Mouse (Mus musculus) cerebellum, postnatal 4 days (tissue): ENCODE results near the gene Amdhd2.
"Not testable (repeated sequence)": the region's sequence is repeated elsewhere in the genome, so short reads cannot be mapped to it uniquely, and the experiment has no call there.

ENCODE experiments used
- DNase-seq, 2 experiments: peaks; one replicate each; pipeline ENCODE4 v3.0.0; 2022; ENCODE audit warnings: low spot score in 2 of 2, mixed read lengths in 1 of 2

The Amdhd2 gene

DNA sequence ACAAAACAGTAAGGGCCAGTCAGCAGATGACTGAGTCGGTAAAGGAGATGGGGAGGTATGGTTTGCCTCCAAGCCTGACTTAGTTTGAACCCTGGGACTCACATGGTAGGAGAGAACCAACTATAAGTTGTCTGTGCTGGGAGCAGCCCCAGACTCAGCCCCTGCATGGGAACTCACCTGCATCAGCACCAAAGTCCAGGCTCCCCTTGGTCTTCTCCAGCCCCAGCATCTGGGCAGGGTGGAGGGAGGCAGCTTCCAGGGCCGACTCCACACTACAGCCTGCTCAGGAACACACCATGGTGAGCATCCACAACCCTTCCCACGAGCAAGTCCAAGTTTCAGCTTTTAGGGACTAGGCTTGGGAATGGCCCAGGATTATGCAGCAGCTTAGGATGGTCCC lies 7.2 kb downstream of the Amdhd2 start:
- DNase-seq, result no peak

DNA sequence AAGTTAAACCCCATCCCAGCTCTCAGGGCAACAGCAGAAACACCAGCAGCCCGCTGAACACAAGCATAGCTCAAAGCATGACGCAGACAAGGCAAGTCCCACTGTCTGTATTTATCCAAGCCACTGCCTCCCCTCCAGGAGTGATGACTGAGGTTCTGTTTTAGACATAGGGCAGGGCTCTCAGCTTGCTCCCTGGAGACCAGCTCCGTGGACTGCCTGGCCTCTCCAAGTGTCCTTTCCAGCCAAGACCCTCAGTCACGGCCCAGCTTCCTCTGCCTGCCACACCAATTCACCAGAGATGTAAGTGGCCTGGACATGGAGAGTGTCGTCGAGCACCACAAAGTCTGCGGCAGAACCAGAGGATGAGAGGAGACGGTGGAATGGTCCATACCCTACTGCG lies 7.8 kb downstream of the Amdhd2 start:
- no peak for DNase-seq

DNA sequence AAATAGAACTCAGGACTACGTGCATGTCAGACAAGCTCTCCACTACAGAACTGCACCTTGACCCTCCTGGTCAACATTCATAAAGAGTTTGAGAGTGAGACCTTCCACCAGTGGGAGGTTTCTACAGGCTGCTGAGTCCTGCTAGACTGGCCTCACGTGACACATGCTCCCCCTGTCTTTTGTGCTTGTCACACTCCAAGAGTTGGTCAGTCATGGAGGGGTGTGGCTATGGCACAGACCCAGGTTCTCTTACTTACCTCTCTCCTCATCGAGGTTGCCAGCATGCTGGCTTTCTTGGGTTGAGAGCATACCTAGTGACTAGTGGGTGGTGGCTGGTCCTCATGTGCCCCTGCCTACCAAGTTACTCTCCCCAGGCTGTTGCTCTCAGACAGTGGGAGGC lies 9.1 kb downstream of the Amdhd2 start:
- no peak for DNase-seq

DNA sequence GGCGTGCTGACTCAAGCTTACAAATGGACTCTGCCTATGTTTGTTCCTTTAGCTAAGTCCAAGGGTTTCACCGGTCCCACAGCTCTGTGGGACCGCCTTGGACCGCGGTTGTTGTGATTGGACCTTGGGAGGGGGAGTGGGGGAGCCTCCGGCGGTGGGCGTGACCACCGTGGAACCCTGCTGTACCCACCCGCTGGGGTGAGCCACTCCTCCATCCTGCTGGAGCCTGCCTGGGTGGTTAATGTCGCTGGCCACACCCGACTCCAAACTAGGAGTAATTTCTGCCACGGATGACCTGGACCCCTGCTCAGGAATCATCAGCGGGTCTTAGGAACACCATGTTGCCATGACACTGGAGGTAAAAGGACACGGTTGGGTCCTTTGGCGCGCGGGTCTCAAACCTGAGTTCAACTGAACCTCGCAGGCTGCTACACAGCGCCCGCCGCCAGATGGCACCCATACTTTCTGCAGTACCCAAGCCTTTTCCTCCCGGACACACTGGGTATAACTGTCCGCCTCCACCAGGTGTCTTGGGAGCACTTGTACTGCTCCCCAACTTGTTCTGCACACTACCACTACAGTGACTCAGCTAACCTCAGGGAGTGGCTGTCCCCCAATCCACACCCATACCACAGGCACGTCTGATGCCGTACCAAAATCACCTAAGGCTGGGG lies 11.5 kb downstream of the Amdhd2 start:
- DNase-seq, result peak; percentile 65 to 79

DNA sequence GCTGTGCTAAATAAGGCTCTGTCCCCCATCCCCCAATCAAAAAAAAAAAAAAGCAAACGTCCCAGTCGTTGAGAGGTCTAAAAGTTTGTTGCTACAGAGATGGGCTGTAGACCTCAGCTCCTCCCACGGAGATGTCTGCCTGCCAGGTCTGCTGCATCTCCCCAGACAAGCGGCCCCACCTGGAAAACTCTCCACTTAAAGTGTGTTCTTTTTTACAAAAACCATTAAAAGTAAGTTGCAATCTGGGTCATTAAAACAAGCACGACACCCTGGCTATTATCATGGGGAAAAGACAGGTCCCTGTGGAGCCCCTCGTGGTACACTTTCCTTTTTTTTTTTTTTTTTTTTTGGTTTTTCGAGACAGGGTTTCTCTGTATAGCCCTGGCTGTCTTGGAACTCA lies 12.2 kb downstream of the Amdhd2 start:
- DNase-seq, result no peak

DNA sequence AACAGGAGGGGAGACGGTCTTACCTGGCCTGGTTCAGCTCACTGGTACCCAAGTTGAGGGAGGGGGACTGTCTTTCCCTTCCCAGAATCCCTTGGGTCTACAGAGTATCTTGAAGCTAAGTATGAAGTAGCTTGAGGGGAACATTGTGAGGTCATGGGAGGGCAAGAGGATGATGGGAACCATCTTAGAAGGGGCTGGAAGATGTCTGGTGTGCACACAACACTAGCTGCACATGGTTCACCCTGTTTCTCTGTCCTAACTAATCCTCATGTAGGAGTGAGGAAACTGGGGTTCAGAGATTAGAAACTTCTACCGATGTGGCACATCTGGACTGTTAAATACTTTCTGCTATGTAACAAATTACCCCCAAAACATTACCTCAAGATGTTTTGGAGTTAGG lies 12.7 kb downstream of the Amdhd2 start, which contains the start of gene Pdpk1:
Gene Pdpk1 (minus strand): TSS at position 101 of the 400 bp plus-strand sequence.
- DNase-seq, result no peak

DNA sequence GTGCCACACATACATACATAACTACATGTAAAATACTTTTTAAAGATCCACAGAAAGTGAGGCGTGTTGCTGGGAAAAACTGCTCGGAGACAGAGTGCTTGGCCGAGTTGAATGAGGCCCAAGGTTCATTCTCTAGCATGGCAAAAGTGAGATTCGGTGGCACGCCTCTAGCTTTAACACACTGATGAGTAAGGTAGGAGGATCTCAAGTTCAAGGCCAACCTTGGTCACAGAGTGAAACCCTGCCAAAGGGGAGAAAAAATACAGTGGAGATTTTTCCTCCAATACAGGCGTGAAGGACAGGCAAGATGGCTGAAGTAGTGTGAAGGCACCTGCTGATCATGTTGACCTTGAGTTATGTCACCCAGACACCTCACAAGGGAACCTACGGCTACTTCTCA lies 14.1 kb downstream of the Amdhd2 start:
- DNase-seq, result no peak

DNA sequence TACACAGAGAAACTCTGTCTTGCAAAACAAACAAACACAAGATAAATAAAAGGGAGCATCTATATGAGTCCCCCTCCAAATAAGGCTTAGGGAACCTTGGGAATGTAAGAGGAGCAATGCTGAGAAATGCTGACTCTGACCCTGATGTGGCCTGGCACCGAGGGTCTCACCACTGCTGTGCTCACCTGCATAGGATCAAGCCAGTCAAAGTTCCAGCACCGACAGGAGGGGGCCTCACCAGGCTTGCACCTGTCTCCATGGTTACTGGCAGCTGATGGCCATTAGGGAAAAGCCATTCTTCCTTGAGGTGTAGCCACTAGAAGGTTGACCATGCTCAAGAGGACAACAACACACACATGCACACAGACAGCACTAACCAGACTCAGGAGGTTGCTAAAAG lies 20.7 kb downstream of the Amdhd2 start:
- DNase-seq, result no peak

DNA sequence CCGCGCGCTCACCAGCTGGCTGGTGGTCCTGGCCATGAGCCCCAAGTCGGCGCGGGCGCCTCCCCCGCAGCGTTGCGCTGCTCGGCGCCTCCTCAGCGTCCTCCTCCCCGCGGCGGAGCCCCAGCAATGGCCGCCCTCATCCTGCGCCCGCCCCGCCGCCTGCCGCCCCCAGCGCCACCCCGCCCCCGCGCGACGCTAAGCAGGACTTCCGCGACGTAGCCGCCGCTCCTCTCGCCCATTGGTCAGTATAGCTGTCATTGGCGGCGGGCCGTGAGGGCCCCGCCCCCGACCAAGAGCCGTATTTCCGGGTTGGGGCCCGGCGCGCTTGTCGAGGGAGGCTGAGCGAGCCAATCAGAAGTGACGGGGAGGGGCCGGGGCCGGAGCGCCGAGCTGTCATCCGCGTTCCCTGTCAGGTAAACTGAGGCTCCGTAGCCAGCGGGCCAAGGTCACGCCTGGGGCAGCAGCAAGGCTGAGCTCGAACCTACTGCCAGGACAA lies 22.1 kb downstream of the Amdhd2 start:
- DNase-seq, result peak; percentile 96 to 98

DNA sequence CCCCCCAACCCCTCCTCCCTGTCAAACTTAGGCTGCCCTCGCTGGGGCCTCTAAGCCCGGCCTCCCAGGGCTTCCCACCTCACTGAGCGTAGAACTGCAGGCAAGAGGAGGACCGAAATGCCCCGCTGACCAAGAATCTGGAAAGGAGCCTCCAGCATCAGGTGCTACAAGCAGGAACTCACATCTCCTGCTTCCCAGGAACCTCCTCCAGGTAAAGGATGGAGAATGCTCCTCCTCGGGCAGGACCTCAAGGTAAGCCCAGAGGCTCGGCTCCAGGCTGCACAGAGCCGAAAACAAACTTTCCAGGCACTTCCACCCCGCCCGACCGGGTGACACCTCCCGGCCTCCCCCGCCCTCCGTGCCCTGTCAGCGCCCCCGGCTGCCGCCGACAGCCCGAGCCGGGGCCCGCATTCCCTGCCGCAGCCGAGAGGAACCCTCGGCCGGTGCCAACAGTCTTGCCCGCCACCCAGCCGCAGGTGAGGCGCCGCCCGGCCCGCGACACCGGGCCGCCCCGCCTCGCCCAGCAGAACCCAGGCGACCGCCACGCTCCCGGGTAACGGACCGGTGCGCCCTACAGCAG lies 22.6 kb downstream of the Amdhd2 start:
- DNase-seq, result peak in 1 of 2 experiments; percentile 17

DNA sequence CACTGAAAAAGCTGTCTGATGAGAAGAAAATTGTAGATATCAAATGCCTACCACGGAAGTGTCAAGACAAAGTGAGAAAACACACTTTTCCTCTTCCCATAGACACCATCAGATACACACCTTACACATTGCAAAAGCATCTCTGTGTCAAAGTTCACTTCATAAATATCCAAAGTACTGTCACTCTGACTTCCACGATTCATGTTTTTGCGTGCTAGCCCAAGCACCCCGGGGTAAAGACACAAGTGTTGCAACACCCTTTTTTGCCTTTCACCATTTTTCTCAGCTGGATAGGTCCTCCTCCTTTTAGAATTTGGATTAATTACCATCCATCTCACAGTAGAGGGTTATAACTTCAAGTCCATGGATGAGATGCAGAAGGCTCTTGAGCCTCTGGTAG lies 23.6 kb downstream of the Amdhd2 start:
- DNase-seq, result no peak

DNA sequence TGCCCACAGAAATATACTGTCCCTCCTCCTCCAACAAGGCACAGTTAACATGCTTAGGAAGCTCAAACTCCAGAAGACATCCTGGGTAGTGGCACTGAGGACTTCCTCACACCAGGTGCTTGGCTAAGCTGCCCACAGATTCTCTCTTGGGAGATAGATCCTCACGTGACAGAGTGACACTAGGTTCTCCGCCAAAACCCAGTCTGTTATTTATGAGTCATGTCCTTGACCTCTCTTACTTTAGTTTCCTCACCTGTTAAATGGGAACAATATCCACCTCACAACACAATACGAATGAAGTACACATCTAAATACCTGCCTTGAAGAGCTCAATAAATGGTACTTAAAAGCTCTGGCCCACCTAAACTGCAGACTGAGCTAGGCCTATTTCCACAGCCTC lies 24.3 kb downstream of the Amdhd2 start:
- no peak for DNase-seq

DNA sequence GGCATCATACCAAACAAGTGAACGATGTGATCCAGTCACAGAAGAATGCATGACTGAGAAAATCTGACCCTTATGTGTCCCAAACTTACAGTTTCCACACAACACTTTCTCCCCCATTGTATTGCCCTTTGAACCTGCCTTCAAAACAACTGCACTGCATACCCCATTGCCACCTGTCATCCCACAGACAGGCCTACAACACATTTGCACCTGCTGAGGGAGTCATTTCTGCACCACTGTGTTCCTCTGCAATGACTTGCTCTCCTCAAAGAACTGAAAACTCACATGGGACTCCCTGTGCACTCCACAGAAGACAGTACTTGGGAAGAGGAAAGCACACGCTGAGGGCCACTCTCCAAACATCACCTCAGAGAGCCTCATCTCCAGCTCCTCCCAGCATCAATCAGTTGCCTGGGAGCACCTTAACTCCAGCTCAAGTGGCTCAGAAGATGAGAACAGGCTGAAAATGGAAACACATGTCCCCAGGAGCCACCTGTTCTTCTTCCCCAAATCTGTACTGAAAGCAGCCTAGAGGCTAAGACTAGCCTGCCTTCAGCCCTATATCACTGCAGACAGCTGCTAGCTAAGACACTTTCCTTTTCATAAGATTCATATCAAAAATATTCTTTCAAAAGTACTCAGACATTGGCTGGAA lies 26.2 kb downstream of the Amdhd2 start:
- DNase-seq, result no peak

DNA sequence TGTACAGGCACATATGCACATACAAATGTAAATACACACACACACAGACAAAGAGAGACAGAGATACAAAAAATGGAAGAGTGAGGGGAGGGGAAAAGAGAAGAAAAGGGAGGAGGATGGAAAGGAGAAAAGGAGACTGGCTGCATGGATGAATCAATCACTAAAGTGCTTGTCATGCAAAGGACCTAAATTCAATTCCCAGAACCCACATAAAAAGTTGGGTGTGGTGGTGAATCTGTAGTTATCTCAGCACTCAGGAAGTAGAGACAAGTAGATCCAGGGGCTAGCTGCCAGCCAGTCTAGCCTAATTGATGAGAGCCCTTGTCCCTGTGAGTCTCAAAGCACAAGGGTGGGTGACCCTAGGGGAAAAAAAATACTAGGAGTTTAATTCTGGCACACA lies 29.5 kb downstream of the Amdhd2 start:
- no peak for DNase-seq

DNA sequence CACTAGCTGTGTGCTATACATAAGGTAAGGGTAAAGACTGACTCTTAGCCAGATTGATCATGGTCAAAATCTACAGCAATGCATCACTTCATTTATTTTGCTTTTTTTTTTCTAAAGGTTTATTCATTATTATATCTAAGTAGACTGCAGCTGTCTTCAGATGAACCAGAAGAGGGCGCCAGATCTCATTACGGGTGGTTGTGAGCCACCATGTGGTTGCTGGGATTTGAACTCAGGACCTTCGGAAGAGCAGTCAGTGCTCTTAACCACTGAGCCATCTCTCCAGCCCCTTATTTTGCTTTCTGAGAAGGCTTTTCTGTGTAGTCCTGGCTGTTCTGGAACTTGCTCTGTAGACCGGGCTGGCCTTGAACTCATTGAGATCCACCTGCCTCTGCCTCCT lies 30.6 kb downstream of the Amdhd2 start:
- not testable (repeated sequence) for DNase-seq

DNA sequence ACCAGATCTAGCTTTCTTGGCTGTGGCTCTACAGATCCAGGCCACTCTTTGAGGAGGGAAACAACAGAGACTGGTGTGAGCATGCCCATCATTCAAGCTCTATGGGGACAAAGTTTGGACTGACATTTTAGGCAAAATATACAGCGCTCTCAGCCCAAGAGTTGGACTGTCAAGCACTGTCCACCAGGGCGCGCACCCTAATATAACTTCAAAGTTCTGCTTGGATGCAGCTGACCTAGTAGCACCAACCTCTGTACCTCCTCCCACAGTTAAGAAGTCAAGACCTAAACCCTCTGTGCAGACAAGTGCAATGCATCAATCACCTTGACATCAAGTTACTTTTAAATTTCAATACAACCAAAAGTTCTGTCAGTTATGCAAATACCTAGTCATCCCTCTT lies 32.0 kb downstream of the Amdhd2 start:
- DNase-seq, result no peak

DNA sequence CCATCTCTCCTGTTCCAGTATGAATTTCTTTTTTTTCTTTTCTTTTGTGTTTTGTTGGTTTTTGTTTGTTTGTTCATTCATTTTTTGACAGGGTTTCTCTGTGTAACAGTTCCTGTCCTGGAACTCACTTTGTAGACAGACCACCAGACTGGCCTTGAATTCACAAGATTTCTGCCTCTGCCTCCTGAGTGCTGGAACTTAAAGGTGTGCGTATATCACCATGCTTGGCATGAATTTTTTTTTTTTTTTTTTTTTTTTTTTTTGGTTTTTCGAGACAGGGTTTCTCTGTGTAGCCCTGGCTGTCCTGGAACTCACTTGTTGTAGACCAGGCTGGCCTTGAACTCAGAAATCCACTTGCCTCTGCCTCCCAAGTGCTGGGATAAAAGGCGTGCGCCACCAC lies 34.3 kb downstream of the Amdhd2 start:
- not testable (repeated sequence) for DNase-seq

DNA sequence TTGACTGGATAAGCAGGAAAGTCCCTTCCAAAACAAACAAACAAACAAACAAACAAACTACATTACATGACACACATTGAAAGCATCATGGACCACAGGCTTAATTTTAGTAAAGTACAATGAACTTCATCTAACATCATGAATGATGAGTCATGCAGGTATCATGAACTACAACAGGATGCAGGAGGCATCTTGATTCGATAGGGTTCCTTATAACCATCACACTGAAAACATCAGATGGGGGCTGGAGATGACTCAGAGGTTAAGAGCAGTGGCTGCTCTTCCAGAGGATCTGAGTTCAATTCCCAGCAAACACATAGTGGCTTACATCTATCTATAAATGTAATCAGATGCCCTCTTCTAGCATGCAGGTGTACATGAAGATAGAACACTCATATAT lies 36.0 kb downstream of the Amdhd2 start:
- no peak for DNase-seq

DNA sequence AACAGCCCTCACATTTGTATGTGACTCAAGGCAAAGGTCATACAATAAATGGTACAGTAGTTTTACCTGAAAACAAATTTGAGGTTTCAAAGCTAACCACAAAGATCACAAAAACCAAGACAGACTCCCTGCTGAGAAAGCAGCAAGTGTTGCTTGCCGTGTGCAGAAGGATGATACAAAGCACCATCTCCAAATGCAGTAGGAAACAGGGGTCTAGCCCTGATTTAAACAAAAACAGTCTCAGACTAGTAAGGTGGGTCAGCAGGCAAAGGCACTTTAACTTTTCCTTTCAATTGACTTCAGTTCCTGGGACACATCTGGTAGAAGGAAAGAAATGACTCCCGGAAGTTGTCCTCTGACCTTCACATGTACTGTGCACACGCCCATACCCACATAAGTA lies 36.8 kb downstream of the Amdhd2 start:
- no peak for DNase-seq

DNA sequence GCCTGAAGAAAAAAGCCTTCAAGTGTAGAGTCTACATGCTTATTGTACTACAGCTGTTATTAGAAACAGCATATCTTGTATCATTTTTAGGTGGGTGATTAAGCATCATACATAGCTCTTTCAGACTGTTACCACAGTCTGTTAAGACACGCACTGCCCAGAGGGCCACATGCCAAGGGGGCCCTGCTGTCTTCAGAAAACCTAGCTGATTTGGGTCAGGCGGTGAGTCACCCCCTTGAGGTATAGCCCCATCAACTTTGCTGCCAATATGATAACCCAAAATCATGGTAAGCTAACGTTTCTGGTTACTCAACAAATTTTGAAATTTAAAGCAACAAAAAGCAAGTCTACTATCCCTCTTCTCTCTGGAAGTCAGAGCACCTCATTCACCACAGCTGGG lies 44.1 kb downstream of the Amdhd2 start:
- no peak for DNase-seq

DNA sequence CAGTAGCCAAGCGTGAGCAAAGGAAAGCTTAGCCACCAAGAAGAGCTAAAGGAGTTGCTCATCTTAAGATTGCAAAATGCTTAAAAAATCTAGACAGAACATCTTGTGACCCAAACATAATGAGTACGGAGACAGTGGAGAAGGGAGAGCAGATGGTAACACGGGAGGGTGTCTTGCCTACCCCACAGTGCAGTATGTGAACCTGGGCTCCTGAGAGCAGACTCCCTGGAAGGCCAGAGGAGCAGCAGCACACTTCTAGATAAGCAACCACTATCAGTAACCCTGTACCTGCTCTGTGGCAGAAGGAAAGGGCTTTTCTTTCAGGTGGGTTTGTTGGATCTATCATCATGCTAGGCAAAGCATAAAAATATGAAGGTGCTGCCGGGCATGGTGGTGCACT lies 50.5 kb downstream of the Amdhd2 start:
- DNase-seq, result no peak

DNA sequence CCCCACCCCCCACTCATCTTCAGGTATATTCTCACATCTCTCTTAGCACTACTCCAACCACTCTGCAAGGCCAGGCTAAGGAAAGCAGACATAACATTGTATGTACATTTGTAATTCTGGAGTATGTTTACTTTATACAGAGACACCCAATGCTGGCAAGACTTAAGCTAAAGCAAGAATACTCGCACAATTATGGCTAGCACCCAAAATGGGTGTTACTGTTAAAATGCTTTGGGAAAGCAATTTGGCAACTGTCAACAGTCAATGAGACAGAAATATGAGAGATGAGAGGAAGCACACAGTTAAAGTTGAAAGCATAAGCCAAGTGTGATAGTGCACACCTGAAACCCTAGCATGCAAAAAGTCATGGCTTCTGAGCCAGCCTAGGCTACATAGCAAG lies 52.3 kb downstream of the Amdhd2 start:
- no peak for DNase-seq

DNA sequence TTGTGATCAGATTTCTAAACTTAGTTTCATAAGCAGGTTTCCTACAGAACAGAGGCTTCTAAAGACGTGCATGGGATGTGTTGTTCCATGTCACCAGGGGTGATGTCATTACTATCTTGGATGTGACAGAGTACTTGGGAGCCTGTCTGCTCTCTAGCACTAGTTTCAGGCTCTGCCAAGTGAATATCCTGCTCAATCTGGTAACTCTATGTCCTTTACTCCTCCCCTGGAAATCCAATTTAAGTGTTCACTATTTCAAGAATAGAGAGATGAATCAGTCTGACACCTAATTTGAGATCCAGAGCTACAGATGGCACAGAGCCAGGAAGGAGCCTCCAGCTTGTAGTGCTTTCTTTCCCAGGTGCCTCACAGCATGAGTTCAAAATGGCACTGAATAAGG lies 54.7 kb downstream of the Amdhd2 start:
- no peak for DNase-seq
